Mouse (Mus musculus) heart, embryonic 15.5 days (tissue): ENCODE measurements around the gene Ngp. TPM values are rescaled to one million over a fixed set of nuclear protein-coding genes. Genes with fewer than 3 reads are reported as not detected.

Source experiments
- ATAC-seq: fragments of 200-750 bp; cut with Nextera tagmentation; replicated peaks from 2 replicates; pipeline ENCODE4 v1.8.0; 2017; ENCODE audit warnings: low read depth, moderate TSS enrichment; ENCODE audit not compliant: insufficient number of reproducible peaks, insufficient read depth, low FRiP score
- H3K27ac ChIP-seq: fragments of 300-500 bp; sonication (generic); 2 replicates; pipeline ENCODE4 v1.5.1; 2015; ENCODE audit warnings: mild to moderate bottlenecking, inconsistent platforms
- H3K27me3 ChIP-seq: fragments of 300-500 bp; sonication (generic); 2 replicates; pipeline ENCODE4 v1.6.1; 2015; ENCODE audit warnings: inconsistent platforms
- H3K36me3 ChIP-seq: fragments of 300-500 bp; sonication (generic); 2 replicates; pipeline ENCODE4 v1.6.1; 2015; ENCODE audit warnings: mild to moderate bottlenecking, inconsistent platforms
- H3K4me1 ChIP-seq: fragments of 300-500 bp; sonication (generic); replicated peaks from 2 replicates; pipeline ENCODE4 v1.6.1; 2015; ENCODE audit warnings: inconsistent platforms
- H3K4me2 ChIP-seq: fragments of 300-500 bp; sonication (generic); 2 replicates; pipeline ENCODE4 v1.6.1; 2015; ENCODE audit warnings: inconsistent platforms, mild to moderate bottlenecking, moderate library complexity
- H3K4me3 ChIP-seq: fragments of 300-500 bp; sonication (generic); 2 replicates; pipeline ENCODE4 v1.5.1; 2015; ENCODE audit warnings: mild to moderate bottlenecking, inconsistent platforms
- H3K9ac ChIP-seq: fragments of 300-500 bp; sonication (generic); 2 replicates; pipeline ENCODE4 v1.6.1; 2015; ENCODE audit warnings: mild to moderate bottlenecking, inconsistent platforms
- H3K9me3 ChIP-seq: fragments of 300-500 bp; sonication (generic); replicated peaks from 2 replicates; pipeline ENCODE4 v1.6.1; 2016; ENCODE audit warnings: inconsistent platforms
- WGBS: fragments of 180-500 bp; shearing (Covaris S2); methylation state at CpG from one replicate; pipeline ENCODE4 v1.1.7; 2015; ENCODE audit warnings: mixed read lengths; 5-methylcytosine and 5-hydroxymethylcytosine counted together
- polyA plus RNA-seq: library from polyadenylated mRNA; unstranded; fragments of >200 nt; fragmentation: Nextera tagmentation; extraction: Ambion mirVana; gene quantifications from 2 replicates; pipeline ENCODE4 v1.2.1, GENCODE M21; 2015

Gene Ngp
- polyA plus RNA-seq, 1 experiment from 2014 or later: 4.1 TPM

- Histone ChIP-seq H3K4me3 (no peak overlapping the region), H3K36me3 (no peaks in the 10 kb centered on the region), H3K27me3 (no peaks in the 10 kb centered on the region), H3K9ac (no peak overlapping the region), H3K4me2 (no peak overlapping the region), H3K4me1 (no peaks in the 10 kb centered on the region), H3K9me3 (no peaks in the 10 kb centered on the region), H3K27ac (no peak overlapping the region)
- ATAC-seq: no peak
- 86% methylated on average over 3 of the region's 3 CpGs for WGBS
Observed at GRCm38 (mm10) chr9:110466179-110466578, 46.6 kb downstream of the Ngp start.

Other genes starting within 250 kb of the Ngp start
- 2.0 and 2.6 TPM in 2 replicates for gene Cspg5, start 176.0 kb upstream of the Ngp start, polyA plus RNA-seq
- gene Elp6, start 114.6 kb upstream of the Ngp start, polyA plus RNA-seq: 11.7 and 14.3 TPM in 2 replicates
- gene Scap, start 86.5 kb upstream of the Ngp start, polyA plus RNA-seq: 17.5 and 23.0 TPM in 2 replicates
- gene Ptpn23, start 11.5 kb upstream of the Ngp start, polyA plus RNA-seq: 9.8 and 13.9 TPM in 2 replicates
- gene Klhl18, start 56.9 kb downstream of the Ngp start, polyA plus RNA-seq: 7.3 and 9.0 TPM in 2 replicates
- gene Kif9, start 57.2 kb downstream of the Ngp start, polyA plus RNA-seq: 0.52 and 0.99 TPM in 2 replicates
- gene Setd2, start 112.8 kb downstream of the Ngp start, polyA plus RNA-seq: 19.7 and 20.8 TPM in 2 replicates
- gene Nradd, start 204.7 kb downstream of the Ngp start, polyA plus RNA-seq: 17.7 and 22.9 TPM in 2 replicates
- 1.8 and 4.2 TPM in 2 replicates for gene Nbeal2, start 234.4 kb downstream of the Ngp start, polyA plus RNA-seq
- 130 and 138 TPM in 2 replicates for gene Ccdc12, start 236.8 kb downstream of the Ngp start, polyA plus RNA-seq